Mouse (Mus musculus): ENCODE results near the gene Lrrc4c. TPM values are rescaled to one million over a fixed set of nuclear protein-coding genes. Genes with fewer than 3 reads are reported as not detected.
A peak's percentile ranks its signal among the peaks of the same experiment; 100 is the strongest.

The Lrrc4c gene
- total and polyA plus RNA-seq, 2 experiments from 2014 or later = 51.8 to 66.4 TPM

GRCm38 (mm10) chr2:96401186-96401811 is 83.3 kb downstream of the Lrrc4c start:
- H3K36me3 ChIP-seq (ENCODE audit: insufficient read depth, low read length) = no peaks in the 10 kb centered on the region
- H3K27ac ChIP-seq (ENCODE audit: low read depth, low read length) = no peak overlapping the region
- no peak for TF ChIP-seq CTCF (IDR thresholded peaks at IDR 0.05)
- peak; percentile 50 for DNase-seq (ENCODE audit: low spot score)
- no peaks in the 10 kb centered on the region for H3K9me3 ChIP-seq (ENCODE audit: low read length)
- no peak overlapping the region for H3K4me2 ChIP-seq (ENCODE audit: low read depth, low read length, poor library complexity, severe bottlenecking)
- ATAC-seq (ENCODE audit: low FRiP score) = peak; percentile 73
- no peak overlapping the region for H3K9ac ChIP-seq (replicated peaks; ENCODE audit: low read length, poor library complexity, severe bottlenecking)
- WGBS = 83% methylated on average over 1 of the region's 1 CpGs
- H3K4me1 ChIP-seq (ENCODE audit: insufficient read depth, low read length) = 0 out of 2 replicates have a peak, but pooled peaks cover 2% of the 10 kb centered on the region
- H3K4me3 ChIP-seq (ENCODE audit: low read depth, low read length) = no peak overlapping the region
- H3K27me3 ChIP-seq (ENCODE audit: insufficient read depth, low read length) = no peaks in the 10 kb centered on the region

DNA sequence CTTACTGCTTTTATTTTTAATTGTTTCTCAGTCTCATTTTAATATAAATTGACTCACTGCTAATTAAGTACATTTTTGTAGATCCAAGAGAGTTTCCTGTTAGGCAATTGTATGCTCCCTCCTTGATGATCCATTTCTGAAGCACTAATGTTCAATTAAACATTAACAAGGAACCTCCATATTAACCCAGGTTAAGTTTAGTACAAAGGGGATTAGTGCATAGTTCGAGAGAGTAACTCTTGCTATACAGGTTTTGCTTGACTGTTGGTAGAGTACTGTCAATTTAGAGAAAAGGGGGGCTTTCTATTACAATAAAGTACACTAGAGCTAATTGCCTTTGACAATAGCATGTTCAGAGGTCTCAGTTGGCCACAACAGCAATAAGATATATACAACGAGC is 84.5 kb downstream of the Lrrc4c start:
- ATAC-seq (ENCODE audit: low FRiP score) = no peak
- 78% methylated on average over 2 of the region's 2 CpGs for WGBS
- no peaks in the 10 kb centered on the region for H3K27me3 ChIP-seq (ENCODE audit: insufficient read depth, low read length)
- no peaks in the 10 kb centered on the region for H3K36me3 ChIP-seq (ENCODE audit: insufficient read depth, low read length)
- H3K27ac ChIP-seq (ENCODE audit: low read depth, low read length) = no peak overlapping the region
- H3K9me3 ChIP-seq (ENCODE audit: low read length) = no peaks in the 10 kb centered on the region
- no peak for DNase-seq (ENCODE audit: low spot score)
- H3K4me1 ChIP-seq (ENCODE audit: insufficient read depth, low read length) = 0 out of 2 replicates have a peak, but pooled peaks cover 2% of the 10 kb centered on the region
- no peak overlapping the region for H3K9ac ChIP-seq (replicated peaks; ENCODE audit: low read length, poor library complexity, severe bottlenecking)
- no peak for TF ChIP-seq CTCF (IDR thresholded peaks at IDR 0.05)
- H3K4me3 ChIP-seq (ENCODE audit: low read depth, low read length) = no peak overlapping the region
- H3K4me2 ChIP-seq (ENCODE audit: low read depth, low read length, poor library complexity, severe bottlenecking) = no peak overlapping the region

DNA sequence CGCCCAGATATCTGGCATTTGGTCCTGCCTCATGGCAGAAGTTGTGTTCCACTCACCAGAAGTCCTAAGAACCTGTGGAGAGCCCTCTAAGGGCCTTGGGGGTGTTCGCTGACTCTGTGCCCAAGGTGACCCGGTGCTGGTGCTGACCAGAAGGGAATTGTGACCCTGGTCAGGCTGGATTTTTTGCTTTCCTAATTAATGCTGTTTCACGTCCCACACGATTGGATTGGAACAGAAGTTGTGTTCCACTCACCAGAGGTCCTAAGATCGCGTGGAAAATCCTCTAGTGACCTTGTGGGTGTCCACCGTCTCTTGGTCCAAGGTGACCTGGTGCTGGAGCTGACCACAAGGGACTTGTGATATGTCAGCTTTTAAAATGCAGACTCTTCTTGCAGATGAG is 88.9 kb downstream of the Lrrc4c start:
- Histone ChIP-seq H3K9me3 (ENCODE audit: low read length) (no peaks in the 10 kb centered on the region), H3K27me3 (ENCODE audit: insufficient read depth, low read length) (no peaks in the 10 kb centered on the region), H3K4me2 (ENCODE audit: low read depth, low read length, poor library complexity, severe bottlenecking) (no peak overlapping the region), H3K4me3 (ENCODE audit: low read depth, low read length) (no peak overlapping the region), H3K27ac (ENCODE audit: low read depth, low read length) (no peak overlapping the region), H3K4me1 (ENCODE audit: insufficient read depth, low read length) (no peaks in the 10 kb centered on the region), H3K9ac (replicated peaks; ENCODE audit: low read length, poor library complexity, severe bottlenecking) (no peak overlapping the region), H3K36me3 (ENCODE audit: insufficient read depth, low read length) (no peaks in the 10 kb centered on the region)
- TF ChIP-seq CTCF (IDR thresholded peaks at IDR 0.05) = no peak
- no peak for DNase-seq (ENCODE audit: low spot score)
- no peak for ATAC-seq (ENCODE audit: low FRiP score)
- 89% methylated on average over 8 of the region's 8 CpGs for WGBS

DNA sequence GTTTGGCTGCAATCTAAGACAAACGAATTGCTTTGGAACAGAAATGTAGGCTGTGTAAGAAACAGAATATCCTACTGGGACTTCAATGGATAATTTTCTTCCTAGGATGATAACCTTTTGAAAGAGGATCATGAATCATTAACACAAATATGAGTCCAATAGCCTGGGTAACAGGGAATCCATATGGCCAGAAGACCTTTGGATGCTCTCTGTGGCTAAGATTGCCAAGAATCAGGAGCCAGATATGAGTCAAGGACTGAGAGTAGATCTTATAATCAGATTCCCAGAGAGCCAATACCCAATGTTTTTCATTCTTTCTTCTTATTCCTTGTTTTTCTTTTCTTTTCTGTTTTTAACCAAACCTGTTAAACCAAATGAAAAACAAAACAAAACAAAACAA is 93.2 kb downstream of the Lrrc4c start:
- H3K27ac ChIP-seq (ENCODE audit: low read depth, low read length) = no peak overlapping the region
- DNase-seq (ENCODE audit: low spot score) = no peak
- H3K9me3 ChIP-seq (ENCODE audit: low read length) = no peaks in the 10 kb centered on the region
- ATAC-seq (ENCODE audit: low FRiP score) = no peak
- H3K9ac ChIP-seq (replicated peaks; ENCODE audit: low read length, poor library complexity, severe bottlenecking) = no peak overlapping the region
- H3K4me1 ChIP-seq (ENCODE audit: insufficient read depth, low read length) = no peaks in the 10 kb centered on the region
- no peak overlapping the region for H3K4me3 ChIP-seq (ENCODE audit: low read depth, low read length)
- 91% methylated on average over 1 of the region's 1 CpGs for WGBS
- no peaks in the 10 kb centered on the region for H3K36me3 ChIP-seq (ENCODE audit: insufficient read depth, low read length)
- H3K27me3 ChIP-seq (ENCODE audit: insufficient read depth, low read length) = no peaks in the 10 kb centered on the region
- no peak for TF ChIP-seq CTCF (IDR thresholded peaks at IDR 0.05)
- no peak overlapping the region for H3K4me2 ChIP-seq (ENCODE audit: low read depth, low read length, poor library complexity, severe bottlenecking)

DNA sequence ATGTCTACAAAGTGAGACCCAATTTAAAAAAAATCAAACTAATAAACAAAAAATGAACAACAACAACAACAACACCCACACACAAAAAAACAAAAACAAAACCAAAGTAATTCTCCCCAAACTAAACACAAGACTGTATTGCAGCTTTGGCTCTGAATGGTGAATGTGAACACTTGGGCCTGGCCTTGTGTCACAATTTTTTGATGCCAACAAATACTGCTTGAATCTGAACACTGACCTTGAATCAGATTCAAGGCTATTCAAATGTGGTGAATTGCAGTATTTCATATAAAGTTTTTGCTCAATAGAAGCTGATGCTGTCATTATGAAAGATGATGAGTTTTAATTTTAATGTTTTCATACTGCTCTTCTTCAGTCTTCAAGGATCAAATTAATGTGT is 143.6 kb downstream of the Lrrc4c start:
- Histone ChIP-seq H3K4me2 (ENCODE audit: low read depth, low read length, poor library complexity, severe bottlenecking) (no peak overlapping the region), H3K9ac (replicated peaks; ENCODE audit: low read length, poor library complexity, severe bottlenecking) (no peak overlapping the region), H3K27ac (ENCODE audit: low read depth, low read length) (no peak overlapping the region), H3K9me3 (ENCODE audit: low read length) (no peaks in the 10 kb centered on the region), H3K27me3 (ENCODE audit: insufficient read depth, low read length) (no peaks in the 10 kb centered on the region), H3K4me1 (ENCODE audit: insufficient read depth, low read length) (no peaks in the 10 kb centered on the region), H3K4me3 (ENCODE audit: low read depth, low read length) (no peak overlapping the region), H3K36me3 (ENCODE audit: insufficient read depth, low read length) (no peaks in the 10 kb centered on the region)
- no peak for DNase-seq (ENCODE audit: low spot score)
- no peak for ATAC-seq (ENCODE audit: low FRiP score)
- TF ChIP-seq CTCF (IDR thresholded peaks at IDR 0.05) = no peak

GRCm38 (mm10) chr2:96475674-96476073 is 157.7 kb downstream of the Lrrc4c start:
- H3K4me2 ChIP-seq (ENCODE audit: low read depth, low read length, poor library complexity, severe bottlenecking) = no peak overlapping the region
- H3K27ac ChIP-seq (ENCODE audit: low read depth, low read length) = no peak overlapping the region
- H3K27me3 ChIP-seq (ENCODE audit: insufficient read depth, low read length) = no peaks in the 10 kb centered on the region
- 41% methylated on average over 6 of the region's 6 CpGs for WGBS
- no peak overlapping the region for H3K4me3 ChIP-seq (ENCODE audit: low read depth, low read length)
- ATAC-seq (ENCODE audit: low FRiP score) (peak; percentile 56; the same call in 1 of the 2 replicates), DNase-seq (ENCODE audit: low spot score) (peak; percentile 43)
- TF ChIP-seq CTCF (IDR thresholded peaks at IDR 0.05) = no peak
- H3K9ac ChIP-seq (replicated peaks; ENCODE audit: low read length, poor library complexity, severe bottlenecking) = no peak overlapping the region
- no peaks in the 10 kb centered on the region for H3K9me3 ChIP-seq (ENCODE audit: low read length)
- H3K4me1 ChIP-seq (ENCODE audit: insufficient read depth, low read length) = no peaks in the 10 kb centered on the region
- no peaks in the 10 kb centered on the region for H3K36me3 ChIP-seq (ENCODE audit: insufficient read depth, low read length)
